Mouse (Mus musculus): ENCODE results near the gene Dmac2. TPM values are rescaled to one million over a fixed set of nuclear protein-coding genes. Genes with fewer than 3 reads are reported as not detected.
"Not testable (repeated sequence)": the region's sequence is repeated elsewhere in the genome, so short reads cannot be mapped to it uniquely, and the experiment has no call there.

Gene Dmac2
- total RNA-seq (2021), result 10 to 100 TPM; 22.1 to 25.3 TPM
- long read RNA-seq, experiment 1, transcript Dmac2-201 (6 exons, 1,465 nt), result major isoform, 13 of 24 reads
- long read RNA-seq, experiment 1, partial matches to known transcripts, result 8 of 24 reads
- long read RNA-seq, experiment 1, other reads (novel, unspliced or antisense), result 3 of 24 reads
- long read RNA-seq, experiment 2, partial matches to known transcripts, result 2 of 8 reads
- long read RNA-seq, experiment 2, other reads (novel, unspliced or antisense), result 2 of 8 reads

- peak; percentile 95 for DNase-seq
Measured at GRCm38 (mm10) chr7:25618865-25619721, at the start of gene Dmac2. Gene Dmac2 (plus strand): TSS chr7:25619414.

- DNase-seq, result not testable (repeated sequence)
Measured at GRCm38 (mm10) chr7:25573806-25574205, 45.4 kb upstream of the Dmac2 start.

GRCm38 (mm10) chr7:25575105-25575504 lies 44.1 kb upstream of the Dmac2 start:
- DNase-seq, result no peak

GRCm38 (mm10) chr7:25575870-25576269 lies 43.3 kb upstream of the Dmac2 start:
- DNase-seq, result no peak

- not testable (repeated sequence) for DNase-seq
Measured at GRCm38 (mm10) chr7:25576308-25576707, 42.9 kb upstream of the Dmac2 start.

- not testable (repeated sequence) for DNase-seq
Measured at GRCm38 (mm10) chr7:25576793-25577437, 42.3 kb upstream of the Dmac2 start.

GRCm38 (mm10) chr7:25579441-25579840 lies 39.8 kb upstream of the Dmac2 start:
- DNase-seq, result no peak

- DNase-seq, result no peak
Measured at GRCm38 (mm10) chr7:25582301-25582810, 36.9 kb upstream of the Dmac2 start.

GRCm38 (mm10) chr7:25584651-25585050 lies 34.6 kb upstream of the Dmac2 start:
- no peak for DNase-seq

- no peak for DNase-seq
Measured at GRCm38 (mm10) chr7:25585351-25586204, 33.6 kb upstream of the Dmac2 start.

GRCm38 (mm10) chr7:25591226-25591625 lies 28.0 kb upstream of the Dmac2 start:
- DNase-seq, result no peak

GRCm38 (mm10) chr7:25593859-25594258 lies 25.4 kb upstream of the Dmac2 start:
- no peak for DNase-seq

- DNase-seq, result peak; percentile 57 to 66
Measured at GRCm38 (mm10) chr7:25599663-25600062, 19.6 kb upstream of the Dmac2 start.

- no peak for DNase-seq
Measured at GRCm38 (mm10) chr7:25600666-25601065, 18.5 kb upstream of the Dmac2 start.

GRCm38 (mm10) chr7:25601346-25601745 lies 17.9 kb upstream of the Dmac2 start:
- no peak for DNase-seq

GRCm38 (mm10) chr7:25606625-25607063 lies 12.6 kb upstream of the Dmac2 start:
- DNase-seq, result no peak

- no peak for DNase-seq
Measured at GRCm38 (mm10) chr7:25607196-25607595, 12.0 kb upstream of the Dmac2 start.

GRCm38 (mm10) chr7:25610056-25610455 lies 9.2 kb upstream of the Dmac2 start:
- no peak for DNase-seq

- DNase-seq, result no peak
Measured at GRCm38 (mm10) chr7:25611501-25611900, 7.7 kb upstream of the Dmac2 start.

- DNase-seq, result no peak
Measured at GRCm38 (mm10) chr7:25614086-25614485, 5.1 kb upstream of the Dmac2 start.

- DNase-seq, result no peak
Measured at GRCm38 (mm10) chr7:25614831-25615705, 4.1 kb upstream of the Dmac2 start.
